Mouse (Mus musculus) erythroblast, embryonic 14.5 days (primary cell): ENCODE measurements around the gene Xab2.

Source experiments
- GATA1 ChIP-seq: IDR thresholded peaks from 2 replicates; pipeline ENCODE4 v1.6.1; 2012; ENCODE audit warnings: low read length, inconsistent platforms, mixed read lengths
- TAL1 ChIP-seq: IDR thresholded peaks from 3 replicates; pipeline ENCODE4 v1.6.1; 2012; ENCODE audit warnings: low read length, inconsistent platforms, mixed read lengths

DNA sequence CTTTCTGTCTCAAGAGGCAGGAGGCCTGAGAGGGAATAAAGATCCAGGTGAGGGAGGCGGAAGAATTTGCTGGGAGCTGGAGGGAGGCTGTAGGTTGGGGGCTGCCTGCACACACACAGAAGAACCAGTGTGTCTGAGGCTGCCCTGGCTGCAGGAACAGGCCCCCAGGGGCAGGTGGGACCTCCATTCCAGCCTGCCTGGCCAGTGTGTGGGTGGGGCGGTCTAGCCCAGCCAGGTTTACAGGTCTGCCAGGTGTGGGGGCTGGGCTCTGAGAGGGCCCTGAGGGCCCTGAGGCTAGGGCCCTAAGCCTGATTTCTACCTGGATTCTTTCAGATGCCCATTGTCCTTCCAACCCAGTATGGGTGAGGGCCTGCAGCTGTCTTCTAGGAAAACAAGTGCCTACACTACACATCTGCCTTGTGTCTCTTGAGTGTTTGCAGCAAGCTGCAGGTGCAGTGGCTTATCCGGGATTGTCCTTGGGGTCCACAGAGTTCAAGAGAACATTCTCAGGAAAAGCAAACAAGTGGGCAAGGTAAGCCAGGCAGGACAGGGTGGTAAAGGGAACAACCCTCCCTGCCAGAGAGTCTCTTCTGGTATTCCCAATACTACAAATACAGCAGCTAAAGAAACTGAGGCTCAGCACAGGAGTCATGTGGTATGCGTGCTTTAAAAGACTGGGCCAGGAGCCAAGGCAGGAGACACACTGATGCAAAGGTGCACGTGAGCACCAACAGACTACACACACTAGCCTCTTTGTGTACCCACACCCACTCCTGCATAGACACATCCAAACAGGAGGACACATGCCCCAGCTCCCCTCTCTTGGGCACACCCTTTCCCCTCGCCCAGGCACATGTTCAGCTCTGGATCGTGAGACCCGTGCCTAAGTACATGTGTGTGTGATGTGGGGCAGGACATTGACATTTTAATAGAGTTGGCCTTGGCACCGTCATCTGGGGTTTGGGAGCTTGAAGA is 41.4 kb downstream of the Xab2 start:
- no peak for TF ChIP-seq GATA1
- no peak for TF ChIP-seq TAL1
